Mouse (Mus musculus) cerebellum, postnatal 4 days (tissue): ENCODE measurements at regions not wholly inside any gene's neighbourhood (a gene's known extent, or its start where the extent isn't known, plus 50 kb on each side); places are given as distances from the start of the nearest gene placed in this dataset.
A peak's percentile ranks its signal among the peaks of the same experiment; 100 is the strongest.

ENCODE experiments used
- DNase-seq, 2 experiments: peaks; one replicate each; pipeline ENCODE4 v3.0.0; 2022; ENCODE audit warnings: low spot score in 2 of 2, mixed read lengths in 1 of 2

GRCm38 (mm10) chr15:51565543-51565942 is 2319.2 kb upstream of the Gm7489 start:
- no peak for DNase-seq

- DNase-seq, result no peak
These were observed 2314.1 kb upstream of the Gm7489 start for GRCm38 (mm10) chr15:51570631-51571030.

DNA sequence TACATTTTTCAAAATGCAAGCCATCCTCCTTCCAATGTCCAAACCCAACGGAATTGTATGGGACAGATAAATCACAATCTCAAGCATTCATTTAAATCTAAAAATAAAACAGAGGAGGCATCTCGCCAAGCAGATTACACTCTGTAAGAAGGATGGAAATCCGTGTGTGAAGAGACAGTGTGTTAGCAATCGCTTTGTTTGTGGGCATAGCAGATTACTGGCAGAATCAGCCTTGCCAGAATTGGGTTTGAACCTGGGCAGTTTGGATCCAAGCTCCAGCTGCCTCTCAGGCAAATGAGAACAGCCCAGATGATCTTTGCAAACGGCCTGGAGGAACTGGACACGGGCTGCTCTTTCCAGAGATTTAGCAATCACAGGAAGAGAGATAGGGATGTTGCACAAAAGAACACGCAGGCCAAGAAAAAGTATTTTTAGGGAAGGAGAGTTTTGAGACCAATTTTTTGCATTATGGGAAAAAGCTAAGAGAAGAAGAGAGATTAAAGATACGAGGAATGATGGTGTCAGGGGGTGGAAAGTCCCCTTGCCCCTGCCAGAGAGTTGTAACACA is 2310.1 kb upstream of the Gm7489 start:
- DNase-seq, result no peak

GRCm38 (mm10) chr15:51583636-51584035 is 2301.1 kb upstream of the Gm7489 start:
- DNase-seq, result no peak

DNA sequence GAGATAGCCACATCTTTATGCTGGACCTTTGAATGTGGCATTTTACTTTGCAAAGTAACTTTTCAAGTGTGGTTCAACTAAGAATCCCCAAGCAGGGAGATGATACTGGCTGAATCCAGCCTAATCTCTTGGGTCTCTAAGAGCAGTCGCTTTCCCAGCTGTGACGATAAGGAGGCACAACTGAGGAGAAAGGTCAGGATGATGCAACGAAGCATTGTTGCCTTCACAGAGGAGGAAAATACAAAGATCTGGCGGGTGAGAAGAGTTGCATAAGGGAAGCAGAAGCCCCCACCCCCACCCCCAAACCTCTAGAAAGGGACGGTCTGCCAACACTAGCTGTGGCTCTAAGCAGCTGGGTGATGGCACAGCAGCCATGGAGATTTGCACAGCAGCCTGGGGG is 2298.6 kb upstream of the Gm7489 start:
- no peak for DNase-seq

DNA sequence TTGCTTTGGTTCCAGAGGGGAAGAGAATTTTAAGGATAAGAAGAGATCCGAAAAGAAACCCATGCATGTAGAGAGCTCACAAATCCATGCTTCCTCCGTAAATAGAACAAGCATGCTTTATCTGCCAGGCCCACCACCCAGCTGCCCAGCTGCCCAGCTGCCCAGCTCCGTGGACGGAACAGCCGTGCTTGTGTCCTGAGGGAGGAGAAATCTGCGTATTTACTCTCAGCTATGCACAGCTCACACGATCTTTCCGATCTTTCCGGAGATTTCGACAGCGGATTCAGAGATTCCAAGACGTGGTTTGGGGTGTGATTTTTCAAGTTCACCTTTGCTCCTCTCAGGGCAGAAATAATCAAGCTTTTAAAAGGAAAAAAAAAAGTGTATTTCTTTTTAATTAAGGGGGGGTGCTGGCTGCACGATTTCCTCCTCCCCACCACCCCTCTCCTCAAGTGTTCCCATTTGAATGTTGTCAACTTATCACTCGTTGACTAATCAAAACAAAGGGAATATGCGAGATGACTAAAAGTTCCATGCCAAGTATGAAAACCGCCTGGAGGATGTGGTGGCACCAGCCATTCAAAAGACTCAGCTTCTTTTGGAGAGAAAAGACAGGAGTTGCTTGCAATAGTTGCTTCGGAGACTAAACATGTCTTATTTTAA is 2293.2 kb upstream of the Gm7489 start:
- peak in 1 of 2 experiments; percentile 9 for DNase-seq

DNA sequence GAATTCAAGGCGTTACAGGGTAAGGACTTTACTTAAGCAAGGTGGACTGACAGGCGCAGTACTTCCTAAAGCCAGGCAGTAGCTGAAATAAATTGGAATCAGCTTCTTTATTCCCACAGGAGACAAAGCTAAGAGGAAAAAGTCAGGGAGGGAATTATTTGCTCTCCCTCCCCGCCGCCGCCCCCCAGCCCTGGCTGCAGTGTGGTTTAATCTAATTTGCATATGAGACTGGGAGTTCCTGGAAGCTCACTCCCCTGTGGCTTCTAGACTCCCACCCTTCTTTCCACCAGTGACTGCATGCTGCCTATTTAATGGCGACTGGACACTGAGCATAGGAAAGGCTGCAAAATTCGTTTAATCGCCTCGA is 2292.7 kb upstream of the Gm7489 start:
- peak in 1 of 2 experiments; percentile 10 for DNase-seq

DNA sequence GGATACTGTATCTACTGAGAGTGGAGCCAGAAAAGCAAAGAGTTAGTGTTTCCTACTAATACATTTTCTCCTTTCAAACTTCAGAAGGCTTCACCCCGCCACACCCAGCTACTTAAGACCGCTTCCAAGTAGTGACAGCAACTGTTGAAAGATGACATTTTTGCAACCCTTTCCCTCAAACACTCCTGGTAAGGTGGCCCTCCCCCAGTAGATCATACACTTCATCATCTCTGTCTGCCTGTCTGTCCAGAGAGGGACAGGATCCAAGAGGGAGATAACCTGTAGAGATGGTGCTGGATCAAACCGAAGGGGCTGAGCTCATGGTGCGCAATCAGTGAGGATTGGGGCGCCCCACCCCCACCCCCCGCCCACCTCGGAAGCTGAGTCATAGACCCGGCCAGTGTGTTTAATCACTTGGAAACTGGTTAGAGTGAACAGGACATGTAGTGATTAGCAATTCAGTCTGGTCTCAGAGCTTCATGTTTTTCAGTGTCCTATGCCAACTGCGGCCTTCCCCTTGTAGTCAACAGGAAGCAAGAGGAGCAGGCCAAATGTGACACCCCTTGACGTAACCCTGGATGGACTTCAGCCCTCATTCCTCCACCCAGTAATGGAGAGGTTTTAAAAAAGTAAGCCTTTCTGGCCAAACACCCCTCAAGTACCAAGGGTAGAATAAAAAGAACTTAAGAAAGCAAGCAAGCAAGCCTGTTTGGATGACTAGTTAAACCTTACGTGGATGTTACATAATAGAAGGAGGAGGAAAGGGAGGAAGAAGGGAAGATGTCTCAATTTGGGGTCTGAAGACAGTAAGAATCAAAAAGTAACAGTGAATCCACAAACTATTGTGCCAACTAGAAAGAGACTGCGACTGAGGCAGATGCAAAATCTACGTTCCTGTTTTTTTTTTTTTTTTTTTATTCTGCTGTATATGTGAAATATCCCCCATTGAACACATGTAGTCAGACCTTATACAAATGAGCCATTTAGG is 2291.9 kb upstream of the Gm7489 start:
- DNase-seq, result no peak

GRCm38 (mm10) chr15:51594060-51594459 is 2290.6 kb upstream of the Gm7489 start:
- DNase-seq, result no peak

- no peak for DNase-seq
These were observed 2289.1 kb upstream of the Gm7489 start for GRCm38 (mm10) chr15:51595655-51596054.

DNA sequence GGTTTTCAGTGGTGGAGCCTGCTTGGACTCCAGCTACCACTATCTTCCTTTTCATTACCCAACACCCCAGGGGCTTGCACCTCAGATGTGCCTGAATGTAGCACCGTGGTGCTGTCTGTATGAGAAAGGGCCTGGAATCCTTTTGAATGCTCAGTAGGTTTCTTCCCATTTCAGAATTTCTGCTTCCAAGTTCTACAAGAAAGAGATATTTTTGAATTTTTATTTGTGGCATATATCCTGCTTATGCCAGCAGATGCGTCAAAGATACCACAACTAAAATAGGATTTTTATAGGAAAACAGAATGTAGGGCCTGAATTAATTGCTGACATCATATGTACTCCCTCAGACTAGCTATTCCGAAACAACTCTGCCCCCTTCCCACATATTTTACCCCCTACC is 2286.9 kb upstream of the Gm7489 start:
- DNase-seq, result no peak

GRCm38 (mm10) chr15:51601128-51601855 is 2283.4 kb upstream of the Gm7489 start:
- DNase-seq, result no peak

- DNase-seq, result no peak
These were observed 2263.3 kb upstream of the Gm7489 start for GRCm38 (mm10) chr15:51621455-51621854.

DNA sequence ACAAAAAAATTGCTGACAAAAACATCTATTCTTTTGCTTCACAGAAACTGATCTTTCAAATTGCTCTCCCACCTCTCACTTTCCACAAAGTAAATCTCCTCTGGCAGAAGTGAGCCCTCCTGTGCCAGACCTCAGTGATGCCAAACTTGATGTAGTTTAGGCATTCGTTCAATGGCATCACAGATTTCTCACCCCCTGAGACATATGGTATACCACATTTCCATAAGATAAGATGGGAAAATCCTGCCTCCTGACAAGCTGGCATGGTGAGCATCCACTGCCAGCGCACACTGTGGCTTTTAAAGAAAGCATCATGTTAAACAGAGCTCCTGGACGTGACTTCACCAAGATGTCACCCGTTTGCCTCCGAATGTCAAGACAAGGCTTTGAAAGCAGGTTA is 2257.2 kb upstream of the Gm7489 start:
- DNase-seq, result no peak

DNA sequence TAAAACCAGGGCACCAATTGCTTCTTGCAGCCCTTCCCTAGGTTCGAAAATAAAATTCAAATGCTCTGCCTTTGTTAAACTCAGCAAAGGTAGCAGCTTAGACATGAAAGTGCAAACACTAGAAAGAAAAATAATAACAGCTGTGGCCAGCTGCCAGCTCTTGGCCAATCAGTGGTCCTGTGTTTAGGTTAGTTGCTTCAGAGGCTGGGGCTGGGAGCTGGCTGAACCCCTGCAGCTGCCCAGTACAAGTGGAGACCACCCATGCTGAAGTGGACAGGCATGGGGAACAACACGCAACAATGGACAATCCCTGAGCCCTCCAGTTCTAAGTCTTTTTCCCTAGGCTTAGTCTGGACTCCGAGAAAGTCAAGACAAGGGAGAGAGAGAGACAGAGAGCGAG is 2256.2 kb upstream of the Gm7489 start:
- DNase-seq, result no peak

GRCm38 (mm10) chr15:51631881-51632280 is 2252.8 kb upstream of the Gm7489 start:
- DNase-seq, result no peak

DNA sequence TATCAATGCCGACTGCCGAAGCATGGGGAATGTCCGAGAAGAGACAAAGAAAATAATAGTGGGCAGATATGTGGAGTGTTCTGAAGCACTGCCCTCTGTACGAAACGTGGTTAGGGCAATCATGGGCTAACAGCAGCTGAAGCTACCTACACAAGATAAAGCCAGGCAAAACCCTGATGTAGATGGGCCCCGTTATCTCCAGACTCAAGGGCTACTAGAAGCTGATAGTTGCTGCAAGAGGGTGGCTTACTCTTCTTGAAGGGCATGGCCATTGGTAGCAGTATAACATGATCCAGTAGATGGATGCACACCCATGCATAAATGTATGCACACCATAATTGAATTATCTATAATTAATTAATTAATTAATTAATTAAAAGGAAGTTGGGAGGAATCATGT is 2251.6 kb upstream of the Gm7489 start:
- no peak for DNase-seq

- DNase-seq, result peak in 1 of 2 experiments; percentile 17
These were observed 2250.0 kb upstream of the Gm7489 start for GRCm38 (mm10) chr15:51634726-51635125.

DNA sequence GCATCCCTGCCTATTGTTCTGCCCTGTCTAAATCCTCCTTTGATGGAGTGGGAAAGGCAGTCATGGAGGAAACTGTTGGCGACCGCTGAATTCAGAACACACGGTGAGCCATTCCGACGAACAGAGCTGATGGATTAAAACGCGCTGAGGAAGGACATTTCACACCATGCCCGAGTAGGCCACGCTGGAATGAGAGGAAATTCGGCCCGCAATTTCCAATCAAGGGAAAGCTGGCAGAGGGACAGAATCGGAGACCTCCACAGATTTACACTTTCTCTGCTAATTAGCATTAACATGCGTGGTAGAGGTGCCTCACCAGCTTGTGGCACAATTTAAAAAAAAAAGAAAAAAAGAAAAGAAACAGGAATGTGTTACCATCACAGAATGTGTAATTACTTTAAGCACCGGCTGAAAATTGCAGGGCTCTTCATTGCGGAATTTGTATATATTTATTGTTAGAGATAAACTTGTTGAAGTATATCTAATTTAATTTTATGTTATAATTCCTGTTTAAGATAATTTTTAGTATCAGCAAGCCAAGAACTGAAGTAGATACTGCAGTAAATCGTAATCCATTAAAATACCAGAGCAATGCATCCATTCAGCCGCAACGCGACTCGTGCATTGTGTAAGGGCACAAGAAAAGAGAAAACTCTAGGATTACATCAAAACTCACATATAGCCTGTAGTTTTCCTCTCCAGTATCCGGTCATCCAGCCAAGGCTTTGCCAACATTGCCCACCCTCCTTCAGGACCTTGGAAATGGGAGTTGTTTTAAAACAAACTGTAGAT is 2249.4 kb upstream of the Gm7489 start:
- peak in 1 of 2 experiments; percentile 18 for DNase-seq

DNA sequence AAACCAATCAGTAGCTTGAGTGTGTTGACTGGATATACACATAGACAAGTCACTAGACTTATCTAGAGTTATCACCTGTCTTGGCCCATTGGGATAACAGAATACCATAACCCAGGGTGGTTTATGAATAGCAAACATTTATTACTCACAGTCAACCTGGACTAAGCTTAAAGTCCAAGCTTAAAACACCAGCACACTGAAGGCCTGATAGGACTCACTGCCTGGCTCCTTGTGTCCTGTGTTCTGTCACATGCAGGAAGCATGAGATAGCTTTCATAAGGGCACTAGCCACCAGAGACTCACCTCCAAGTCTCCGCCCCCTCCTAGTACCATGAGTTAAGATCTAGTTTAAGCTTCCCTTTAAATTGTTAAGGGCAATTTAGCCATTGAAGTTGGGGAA is 2247.1 kb upstream of the Gm7489 start:
- DNase-seq, result no peak

DNA sequence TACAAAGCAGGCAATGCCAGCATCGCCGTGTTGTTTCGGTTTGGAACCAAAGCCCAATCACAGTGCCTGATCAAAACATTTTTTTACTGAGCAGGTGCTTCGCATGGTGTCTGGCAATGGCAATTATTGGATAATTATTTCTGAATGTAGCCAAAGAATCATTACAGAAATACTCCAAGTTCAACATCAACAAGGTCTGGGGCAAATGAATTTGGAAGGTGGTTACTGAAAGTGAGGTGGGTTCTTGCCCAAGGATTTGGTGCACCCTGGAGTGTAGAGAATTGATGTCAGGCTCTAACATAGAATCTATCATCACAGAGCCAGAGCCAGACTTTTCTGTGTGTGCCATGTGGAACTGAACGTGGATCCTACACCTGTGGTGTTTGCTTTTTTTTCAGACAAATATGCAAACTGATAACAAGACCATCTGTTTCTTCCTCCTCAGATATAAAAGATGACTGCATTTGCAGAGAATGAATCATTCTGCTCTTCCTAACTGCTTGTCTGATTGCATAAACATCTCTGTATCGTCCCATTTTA is 2240.9 kb upstream of the Gm7489 start:
- DNase-seq, result no peak
